Mouse (Mus musculus) cerebellum, adult 2 months (tissue): ENCODE measurements at regions not wholly inside any gene's neighbourhood (a gene's known extent, or its start where the extent isn't known, plus 50 kb on each side); places are given as distances from the start of the nearest gene placed in this dataset.
A peak's percentile ranks its signal among the peaks of the same experiment; 100 is the strongest.

ENCODE experiments used
- DNase-seq, 2 experiments: peaks; one replicate each; pipeline ENCODE4 v3.0.0; 2021
- H3K27ac ChIP-seq: fragments of 200-500 bp; 2 replicates; pipeline ENCODE4 v1.5.1; 2012; ENCODE audit warnings: low read length, control low read depth, inconsistent platforms; ENCODE audit not compliant: insufficient read depth
- H3K27me3 ChIP-seq: fragments of 200-500 bp; 2 replicates; pipeline ENCODE4 v1.6.1; 2012; ENCODE audit warnings: inconsistent platforms, mild to moderate bottlenecking, low read length, moderate library complexity; ENCODE audit not compliant: control insufficient read depth, insufficient read depth
- H3K4me1 ChIP-seq: fragments of 200-500 bp; 2 replicates; pipeline ENCODE4 v1.6.1; 2011; ENCODE audit warnings: low read length; ENCODE audit not compliant: control insufficient read depth, insufficient read depth
- H3K4me3 ChIP-seq: fragments of 200-500 bp; replicated peaks from 2 replicates; pipeline ENCODE3; 2011; ENCODE audit warnings: mild to moderate bottlenecking, low read depth, low read length, control low read depth; ENCODE audit not compliant: insufficient read depth
- CTCF ChIP-seq: fragments of 200-500 bp; IDR thresholded peaks from 2 replicates; pipeline ENCODE4 v1.5.1; 2011; ENCODE audit warnings: low read depth, mild to moderate bottlenecking, control low read depth, low read length, moderate library complexity, borderline replicate concordance; ENCODE audit not compliant: insufficient read depth
- POLR2A ChIP-seq: fragments of 200-500 bp; IDR thresholded peaks from 2 replicates; pipeline ENCODE4 v1.6.1; 2011; ENCODE audit warnings: low read length, control low read depth, borderline replicate concordance; ENCODE audit not compliant: insufficient read depth
- WGBS: fragments of 180-500 bp; shearing (Covaris S2); methylation state at CpG from one replicate; pipeline ENCODE4 v1.1.7; 2018; 5-methylcytosine and 5-hydroxymethylcytosine counted together

DNA sequence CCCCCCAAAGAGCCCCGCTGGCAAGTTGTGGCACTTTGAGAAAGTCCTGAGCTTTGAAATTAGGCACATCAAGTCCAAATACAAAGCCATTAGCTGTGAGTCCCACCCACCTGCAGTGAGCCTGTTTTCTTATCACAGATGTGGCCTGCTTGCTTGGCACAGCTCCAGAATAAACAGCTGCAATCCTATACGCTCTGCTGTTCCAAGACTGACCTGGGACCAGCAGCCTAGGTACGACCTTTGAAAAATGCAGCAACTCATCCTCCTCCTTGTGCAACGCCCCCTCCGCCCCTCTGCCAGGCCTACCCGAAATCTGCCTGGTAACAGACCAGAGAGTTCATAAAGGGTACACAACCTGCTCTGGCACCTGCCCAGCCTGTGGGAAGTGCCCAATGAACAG lies 115.8 kb upstream of the Usp24 start:
- Histone ChIP-seq H3K4me3 (no peak overlapping the region), H3K27ac (no peak overlapping the region; the same call in 1 of the 2 replicates), H3K27me3 (no peaks in the 10 kb centered on the region), H3K4me1 (no peaks in the 10 kb centered on the region)
- WGBS, result 47% methylated on average over 6 of the region's 6 CpGs
- TF ChIP-seq POLR2A (no peak), CTCF (no peak)
- DNase-seq, result peak in 1 of 2 experiments; percentile 4

DNA sequence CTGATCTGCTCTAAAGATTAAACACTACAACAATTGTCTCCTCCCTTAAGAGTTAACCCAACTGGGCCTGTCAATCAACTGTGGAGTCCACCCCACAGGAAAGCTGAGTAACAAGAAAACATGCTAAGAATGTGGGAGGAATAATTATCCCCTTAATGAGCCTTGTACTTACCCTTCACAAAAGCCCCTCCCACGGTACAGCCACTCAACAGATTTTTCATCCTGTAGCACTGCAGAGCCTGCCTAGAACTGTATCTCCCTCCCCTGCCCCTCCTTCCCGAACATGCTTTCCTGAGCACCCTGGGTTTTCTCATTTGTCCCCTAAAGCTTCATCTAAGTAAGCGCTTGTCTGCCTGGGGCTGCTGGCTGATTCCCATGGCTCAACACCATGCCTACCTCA lies 113.5 kb upstream of the Usp24 start:
- Histone ChIP-seq H3K27me3 (no peaks in the 10 kb centered on the region), H3K4me1 (no peaks in the 10 kb centered on the region), H3K27ac (no peak overlapping the region), H3K4me3 (no peak overlapping the region)
- TF ChIP-seq CTCF (no peak), POLR2A (no peak)
- 32% methylated on average over 3 of the region's 3 CpGs for WGBS
- no peak for DNase-seq

GRCm38 (mm10) chr4:106205200-106205599 lies 110.8 kb upstream of the Usp24 start:
- H3K27me3 ChIP-seq, result no peaks in the 10 kb centered on the region
- no peak overlapping the region for H3K4me3 ChIP-seq
- 86% methylated on average over 2 of the region's 2 CpGs for WGBS
- DNase-seq, result no peak
- H3K4me1 ChIP-seq, result no peaks in the 10 kb centered on the region
- TF ChIP-seq POLR2A (no peak), CTCF (no peak)
- no peak overlapping the region for H3K27ac ChIP-seq

DNA sequence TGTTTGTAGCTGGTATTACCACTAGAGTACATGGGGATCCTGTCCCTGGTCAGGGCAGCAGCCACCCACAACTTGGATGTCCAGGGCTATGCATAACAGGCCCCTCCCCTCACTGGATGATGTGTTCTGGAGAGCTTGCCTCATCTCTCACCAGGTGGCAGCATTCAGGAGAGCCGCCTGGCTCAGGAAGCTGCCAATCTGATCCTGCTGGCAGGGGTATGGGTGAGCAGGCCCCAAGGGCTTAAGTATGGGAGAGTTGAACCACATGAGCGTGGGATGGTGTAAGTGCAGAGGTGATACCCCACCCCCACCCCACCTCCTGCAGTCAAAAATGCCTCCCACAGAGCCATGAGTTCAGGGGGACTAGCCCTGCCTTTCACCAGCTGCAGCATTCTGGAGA lies 110.0 kb upstream of the Usp24 start:
- no peak for DNase-seq
- no peaks in the 10 kb centered on the region for H3K27me3 ChIP-seq
- WGBS, result 20% methylated on average over 2 of the region's 2 CpGs
- H3K27ac ChIP-seq, result no peak overlapping the region
- no peaks in the 10 kb centered on the region for H3K4me1 ChIP-seq
- H3K4me3 ChIP-seq, result no peak overlapping the region
- TF ChIP-seq CTCF (no peak), POLR2A (no peak)

- no peaks in the 10 kb centered on the region for H3K4me1 ChIP-seq
- TF ChIP-seq CTCF (no peak), POLR2A (no peak)
- no peaks in the 10 kb centered on the region; the same call in 1 of the 2 replicates for H3K27me3 ChIP-seq
- no peak overlapping the region for H3K4me3 ChIP-seq
- DNase-seq, result no peak
- no peak overlapping the region for H3K27ac ChIP-seq
- 80% methylated on average over 11 of the region's 11 CpGs for WGBS
Measured at GRCm38 (mm10) chr4:106209465-106209864, 106.5 kb upstream of the Usp24 start.

DNA sequence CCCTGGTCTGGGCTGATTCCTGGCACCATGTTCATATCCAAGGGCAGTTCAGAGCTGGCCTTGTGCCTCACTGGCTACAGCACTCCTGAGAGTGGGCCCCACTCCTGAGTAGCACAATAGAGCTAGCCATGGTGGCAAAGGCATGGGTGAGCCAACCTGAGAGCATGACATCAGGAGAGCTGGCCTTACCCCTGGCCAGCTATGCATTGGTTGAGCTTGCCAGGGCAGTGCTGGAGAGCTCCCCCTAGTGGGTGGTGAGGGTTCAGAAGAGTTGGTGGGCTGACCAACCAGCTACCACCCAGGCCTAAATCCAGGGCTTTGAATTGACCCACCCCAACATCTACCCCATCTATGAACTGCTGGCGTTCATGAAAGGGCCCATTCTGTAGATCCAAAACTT lies 106.0 kb upstream of the Usp24 start:
- no peak for DNase-seq
- 93% methylated on average over 1 of the region's 1 CpGs for WGBS

GRCm38 (mm10) chr4:106214170-106214569 lies 101.8 kb upstream of the Usp24 start:
- H3K4me3 ChIP-seq, result no peak overlapping the region
- 81% methylated on average over 5 of the region's 5 CpGs for WGBS

More for the DNA sequence above, 106.0 kb upstream of the Usp24 start:
- TF ChIP-seq POLR2A (no peak), CTCF (no peak)
- Histone ChIP-seq H3K27ac (no peak overlapping the region), H3K4me1 (no peaks in the 10 kb centered on the region), H3K27me3 (no peaks in the 10 kb centered on the region; the same call in 1 of the 2 replicates), H3K4me3 (no peak overlapping the region)

GRCm38 (mm10) chr4:106220621-106221020 lies 95.4 kb upstream of the Usp24 start:
- DNase-seq, result no peak
- Histone ChIP-seq H3K4me3 (no peak overlapping the region), H3K27me3 (no peaks in the 10 kb centered on the region), H3K27ac (no peak overlapping the region), H3K4me1 (no peaks in the 10 kb centered on the region)
- no peak for TF ChIP-seq CTCF
- TF ChIP-seq POLR2A, result no peak
- WGBS, result 21% methylated on average over 9 of the region's 9 CpGs

More at GRCm38 (mm10) chr4:106214170-106214569, 101.8 kb upstream of the Usp24 start:
- DNase-seq, result no peak
- no peak overlapping the region for H3K27ac ChIP-seq
- H3K4me1 ChIP-seq, result no peaks in the 10 kb centered on the region
- no peak for TF ChIP-seq CTCF
- no peak for TF ChIP-seq POLR2A
- no peaks in the 10 kb centered on the region; the same call in 1 of the 2 replicates for H3K27me3 ChIP-seq
